Mouse (Mus musculus) midbrain, postnatal 0 days (tissue): ENCODE measurements around the gene Gm6377. TPM values are rescaled to one million over a fixed set of nuclear protein-coding genes. Genes with fewer than 3 reads are reported as not detected.

Source experiments
- ATAC-seq: fragments of 200-750 bp; cut with Nextera tagmentation; 2 replicates; pipeline ENCODE4 v1.8.0; 2017; ENCODE audit warnings: moderate number of reproducible peaks, mild to moderate bottlenecking, moderate TSS enrichment, moderate library complexity; ENCODE audit not compliant: low FRiP score
- DNase-seq: peaks from one replicate; pipeline ENCODE4 v3.0.0-alpha.2; 2015; ENCODE audit warnings: low spot score
- H3K27ac ChIP-seq: fragments of 300-500 bp; sonication (generic); 2 replicates; pipeline ENCODE4 v1.5.1; 2014; ENCODE audit warnings: low read depth, mild to moderate bottlenecking, low read length, mixed read lengths
- H3K27me3 ChIP-seq: fragments of 300-500 bp; sonication (generic); 2 replicates; pipeline ENCODE4 v1.6.1; 2014; ENCODE audit warnings: low read length, control low read depth, mixed read lengths; ENCODE audit not compliant: insufficient read depth
- H3K36me3 ChIP-seq: fragments of 300-500 bp; sonication (generic); 2 replicates; pipeline ENCODE4 v1.6.1; 2014; ENCODE audit warnings: low read length, control low read depth, mixed read lengths; ENCODE audit not compliant: insufficient read depth
- H3K4me1 ChIP-seq: fragments of 300-500 bp; sonication (generic); 2 replicates; pipeline ENCODE4 v1.6.1; 2014; ENCODE audit warnings: mild to moderate bottlenecking, control low read depth, antibody characterized with exemption, low read length, mixed read lengths; ENCODE audit not compliant: insufficient read depth
- H3K4me2 ChIP-seq: fragments of 300-500 bp; sonication (generic); 2 replicates; pipeline ENCODE4 v1.6.1; 2014; ENCODE audit warnings: low read depth, mild to moderate bottlenecking, low read length, mixed read lengths; ENCODE audit not compliant: poor library complexity, severe bottlenecking
- H3K4me3 ChIP-seq: fragments of 300-500 bp; sonication (generic); 2 replicates; pipeline ENCODE4 v1.5.1; 2014; ENCODE audit warnings: low read depth, mild to moderate bottlenecking, low read length, moderate library complexity
- H3K9ac ChIP-seq: fragments of 300-500 bp; sonication (generic); replicated peaks from 2 replicates; pipeline ENCODE4 v1.6.1; 2014; ENCODE audit warnings: mild to moderate bottlenecking, low read length, moderate library complexity, mixed read lengths; ENCODE audit not compliant: poor library complexity, severe bottlenecking
- H3K9me3 ChIP-seq: fragments of 300-500 bp; sonication (generic); 2 replicates; pipeline ENCODE4 v1.6.1; 2016; ENCODE audit warnings: low read length, control low read depth
- CTCF ChIP-seq: IDR thresholded peaks from 2 replicates; pipeline ENCODE4 v1.5.1; 2016; ENCODE audit warnings: antibody characterized with exemption, mild to moderate bottlenecking
- WGBS: fragments of 180-500 bp; shearing (Covaris S2); extraction: QIAGEN DNeasy Blood & Tissue Kit; methylation state at CpG from one replicate; pipeline ENCODE4 v1.1.7; 2014; 5-methylcytosine and 5-hydroxymethylcytosine counted together
- polyA plus RNA-seq: library from polyadenylated mRNA; unstranded; fragments of >200 nt; fragmentation: Nextera tagmentation; extraction: Ambion mirVana; gene quantifications from 2 replicates; pipeline ENCODE4 v1.2.1, GENCODE M21; 2015
- total RNA-seq: library from RNA; depleted of rRNA; stranded (reverse); fragments of >200 nt; gene quantifications from 2 replicates; pipeline ENCODE4 v1.2.3, GENCODE M21; 2014; rRNA removed

The Gm6377 gene
- total and polyA plus RNA-seq, 2 experiments from 2014 or later, result 0.05 to 0.37 TPM

GRCm38 (mm10) chrX:109228720-109229119 is 32.2 kb downstream of the Gm6377 start:
- Histone ChIP-seq H3K36me3 (no peaks in the 10 kb centered on the region), H3K27me3 (no peaks in the 10 kb centered on the region), H3K4me3 (no peak overlapping the region), H3K4me2 (no peak overlapping the region), H3K9me3 (no peaks in the 10 kb centered on the region), H3K27ac (no peak overlapping the region), H3K9ac (no peak overlapping the region), H3K4me1 (no peaks in the 10 kb centered on the region)
- WGBS, result 94% methylated on average over 1 of the region's 1 CpGs
- DNase-seq, result no peak
- ATAC-seq, result no peak
- no peak for TF ChIP-seq CTCF

GRCm38 (mm10) chrX:109235383-109236036 is 39.0 kb downstream of the Gm6377 start:
- TF ChIP-seq CTCF, result no peak
- WGBS, result 92% methylated on average over 3 of the region's 3 CpGs
- DNase-seq, result no peak
- Histone ChIP-seq H3K27ac (no peak overlapping the region), H3K36me3 (no peaks in the 10 kb centered on the region), H3K4me2 (no peak overlapping the region), H3K4me3 (no peak overlapping the region), H3K9ac (no peak overlapping the region), H3K9me3 (no peaks in the 10 kb centered on the region), H3K27me3 (no peaks in the 10 kb centered on the region), H3K4me1 (no peaks in the 10 kb centered on the region)
- ATAC-seq, result no peak

GRCm38 (mm10) chrX:109238163-109238562 is 41.6 kb downstream of the Gm6377 start:
- DNase-seq (peak; percentile 26), ATAC-seq (no peak)
- H3K27ac ChIP-seq, result no peak overlapping the region

More at GRCm38 (mm10) chrX:109238163-109238562, 41.6 kb downstream of the Gm6377 start:
- H3K9me3 ChIP-seq, result no peaks in the 10 kb centered on the region
- TF ChIP-seq CTCF, result peak; percentile 70
- no peaks in the 10 kb centered on the region for H3K36me3 ChIP-seq
- no peak overlapping the region for H3K9ac ChIP-seq
- no peaks in the 10 kb centered on the region for H3K4me1 ChIP-seq
- H3K4me3 ChIP-seq, result no peak overlapping the region
- no peak overlapping the region for H3K4me2 ChIP-seq
- H3K27me3 ChIP-seq, result no peaks in the 10 kb centered on the region

Other genes starting within 250 kb of the Gm6377 start
- 0.82 and 0.99 TPM in 2 replicates for gene Hmgn5, start 183.4 kb upstream of the Gm6377 start, total RNA-seq
- gene Hmgn5, start 183.4 kb upstream of the Gm6377 start, polyA plus RNA-seq, result 9.4 and 12.1 TPM in 2 replicates
- 116 and 142 TPM in 2 replicates for gene Sh3bgrl, start 101.4 kb upstream of the Gm6377 start, total RNA-seq
- 125 and 157 TPM in 2 replicates for gene Sh3bgrl, start 101.4 kb upstream of the Gm6377 start, polyA plus RNA-seq